Mouse (Mus musculus) myocyte (in vitro differentiated cells): ENCODE results near the gene Cox15. TPM values are rescaled to one million over a fixed set of nuclear protein-coding genes. Genes with fewer than 3 reads are reported as not detected.

Source experiments
- H3K27me3 ChIP-seq: one replicate; pipeline ENCODE4 v1.6.1; 2011; ENCODE audit not compliant: control insufficient read depth, insufficient read depth, insufficient read length
- H3K36me3 ChIP-seq: one replicate; pipeline ENCODE4 v1.6.1; 2011; ENCODE audit not compliant: control insufficient read depth, insufficient read depth
- H3K4me2 ChIP-seq: one replicate; pipeline ENCODE4 v1.6.1; 2011; ENCODE audit warnings: low read depth, control low read depth
- H3K4me3 ChIP-seq: one replicate; pipeline ENCODE4 v1.5.1; 2011; ENCODE audit warnings: mild to moderate bottlenecking, control low read depth, moderate library complexity
- H3K79me2 ChIP-seq: one replicate; pipeline ENCODE4 v1.6.1; 2011; ENCODE audit not compliant: control insufficient read depth, insufficient read depth
- H3ac ChIP-seq: one replicate; pipeline ENCODE4 v1.6.1; 2011; ENCODE audit not compliant: control insufficient read depth, insufficient read length
- CEBPB ChIP-seq: IDR thresholded peaks from 2 replicates; pipeline ENCODE4 v1.6.1; 2011; ENCODE audit warnings: mild to moderate bottlenecking, moderate library complexity; ENCODE audit not compliant: poor library complexity, insufficient read depth, severe bottlenecking
- E2F4 ChIP-seq: IDR thresholded peaks from one replicate; pipeline ENCODE4 v1.6.1; 2011; ENCODE audit warnings: mild to moderate bottlenecking, control low read depth, moderate library complexity; ENCODE audit not compliant: insufficient read depth
- MAX ChIP-seq: IDR thresholded peaks from one replicate; pipeline ENCODE4 v1.6.1; 2011; ENCODE audit warnings: low read depth, mild to moderate bottlenecking, control low read depth
- MYOD1 ChIP-seq, 3 experiments: IDR thresholded peaks; one replicate each; pipeline ENCODE4 v1.6.1; 2011; ENCODE audit warnings: control low read depth in 2 of 3, low read depth in 2 of 3, mild to moderate bottlenecking in 2 of 3, moderate library complexity in 1 of 3; ENCODE audit not compliant: insufficient read length in 2 of 3, control insufficient read depth in 1 of 3
- MYOG ChIP-seq, 3 experiments: IDR thresholded peaks; one replicate each; pipeline ENCODE4 v1.6.1; 2011; ENCODE audit warnings: control low read depth in 2 of 3, low read depth in 2 of 3, mild to moderate bottlenecking in 2 of 3; ENCODE audit not compliant: insufficient read length in 2 of 3, control insufficient read depth in 1 of 3, insufficient read depth in 1 of 3
- POLR2A ChIP-seq: IDR thresholded peaks from one replicate; pipeline ENCODE4 v1.6.1; 2011; ENCODE audit warnings: low read depth, mild to moderate bottlenecking, control low read depth, moderate library complexity; ENCODE audit not compliant: insufficient read length
- POLR2AphosphoS2 ChIP-seq: IDR thresholded peaks from one replicate; pipeline ENCODE4 v1.6.1; 2011; ENCODE audit warnings: low read depth, control low read depth; ENCODE audit not compliant: insufficient read length
- REST ChIP-seq: IDR thresholded peaks from one replicate; pipeline ENCODE4 v1.6.1; 2011; ENCODE audit warnings: mild to moderate bottlenecking, control low read depth, moderate library complexity; ENCODE audit not compliant: insufficient read depth, insufficient read length
- SRF ChIP-seq: IDR thresholded peaks from one replicate; pipeline ENCODE4 v1.6.1; 2011; ENCODE audit warnings: low read depth; ENCODE audit not compliant: control insufficient read depth, insufficient read length
- TCF12 ChIP-seq: IDR thresholded peaks from one replicate; pipeline ENCODE4 v1.6.1; 2011; ENCODE audit warnings: mild to moderate bottlenecking, control low read depth; ENCODE audit not compliant: poor library complexity, insufficient read depth, severe bottlenecking
- TCF3 ChIP-seq: IDR thresholded peaks from one replicate; pipeline ENCODE4 v1.6.1; 2011; ENCODE audit warnings: low read depth, control low read depth; ENCODE audit not compliant: insufficient read length
- USF1 ChIP-seq: IDR thresholded peaks from one replicate; pipeline ENCODE4 v1.6.1; 2011; ENCODE audit warnings: low read depth, mild to moderate bottlenecking, control low read depth, moderate library complexity
- polyA plus RNA-seq: library from polyadenylated mRNA; unstranded; fragments of >200 nt; fragmentation: generic; extraction: Trizol; gene quantifications from one replicate; pipeline ENCODE4 v1.2.1, GENCODE M21; 2012; ENCODE audit warnings: missing spikeins

The Cox15 gene
- polyA plus RNA-seq, 1 experiment: 11.5 TPM

GRCm38 (mm10) chr19:43771499-43771969, 18.7 kb upstream of the Cox15 start:
- Histone ChIP-seq H3K4me3 (no peak overlapping the region), H3ac (no peak overlapping the region), H3K79me2 (no peaks in the 10 kb centered on the region), H3K27me3 (no peaks in the 10 kb centered on the region), H3K36me3 (no peaks in the 10 kb centered on the region), H3K4me2 (no peak overlapping the region)
- TF ChIP-seq POLR2AphosphoS2 (no peak), TCF3 (no peak), TCF12 (no peak), POLR2A (no peak), CEBPB (no peak), REST (no peak), SRF (no peak), MYOD1 (IDR thresholded peaks at IDR 0.05; ENCODE audit: control insufficient read depth in 1 of 3, insufficient read length in 2 of 3, low read depth in 2 of 3) (no peak), MYOG (IDR thresholded peaks at IDR 0.05; ENCODE audit: control insufficient read depth in 1 of 3, insufficient read depth in 1 of 3, insufficient read length in 2 of 3, low read depth in 2 of 3) (no peak), MAX (no peak), USF1 (no peak)

DNA sequence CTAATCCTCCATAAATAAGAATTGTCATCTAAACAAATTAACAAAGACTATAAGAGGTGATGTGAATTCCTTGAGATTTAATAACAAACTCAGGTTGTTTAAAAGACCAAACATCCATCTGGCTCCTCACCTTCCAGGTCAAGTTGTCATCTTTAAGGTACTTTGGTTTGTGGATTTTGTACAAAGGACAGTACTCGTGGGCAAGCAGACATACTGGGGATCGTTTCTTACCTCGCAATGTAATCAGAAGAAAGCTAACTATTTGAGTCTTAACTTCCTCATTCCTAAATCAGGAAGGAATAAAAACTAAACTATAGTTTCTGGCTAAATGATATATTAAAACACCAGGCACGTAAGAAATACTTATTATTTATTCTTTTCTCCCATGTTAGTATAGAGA, 17.8 kb upstream of the Cox15 start:
- TF ChIP-seq TCF12: no peak
- no peak for TF ChIP-seq POLR2AphosphoS2
- no peak for TF ChIP-seq SRF
- TF ChIP-seq CEBPB: no peak
- no peak for TF ChIP-seq REST
- no peak for TF ChIP-seq MYOD1 (IDR thresholded peaks at IDR 0.05; ENCODE audit: control insufficient read depth in 1 of 3, insufficient read length in 2 of 3, low read depth in 2 of 3)
- TF ChIP-seq MAX: no peak
- TF ChIP-seq POLR2A: no peak
- TF ChIP-seq USF1: no peak
- TF ChIP-seq TCF3: no peak
- no peak for TF ChIP-seq MYOG (IDR thresholded peaks at IDR 0.05; ENCODE audit: control insufficient read depth in 1 of 3, insufficient read depth in 1 of 3, insufficient read length in 2 of 3, low read depth in 2 of 3)
- no peak for TF ChIP-seq E2F4
- no peak overlapping the region for H3ac ChIP-seq
- H3K4me2 ChIP-seq: no peak overlapping the region
- no peaks in the 10 kb centered on the region for H3K27me3 ChIP-seq
- H3K36me3 ChIP-seq: no peaks in the 10 kb centered on the region
- H3K79me2 ChIP-seq: no peaks in the 10 kb centered on the region
- H3K4me3 ChIP-seq: no peak overlapping the region

- no peak overlapping the region for H3K4me2 ChIP-seq
- H3ac ChIP-seq: no peak overlapping the region
- H3K36me3 ChIP-seq: no peaks in the 10 kb centered on the region
- TF ChIP-seq USF1 (no peak), MYOG (IDR thresholded peaks at IDR 0.05; ENCODE audit: control insufficient read depth in 1 of 3, insufficient read depth in 1 of 3, insufficient read length in 2 of 3, low read depth in 2 of 3) (no peak), CEBPB (no peak), SRF (no peak), E2F4 (no peak), POLR2A (no peak), TCF12 (no peak), TCF3 (no peak), MYOD1 (IDR thresholded peaks at IDR 0.05; ENCODE audit: control insufficient read depth in 1 of 3, insufficient read length in 2 of 3, low read depth in 2 of 3) (no peak), REST (no peak), MAX (no peak), POLR2AphosphoS2 (no peak)
- no peaks in the 10 kb centered on the region for H3K79me2 ChIP-seq
- no peak overlapping the region for H3K4me3 ChIP-seq
- H3K27me3 ChIP-seq: no peaks in the 10 kb centered on the region
These were observed 16.7 kb upstream of the Cox15 start for GRCm38 (mm10) chr19:43769366-43769960.

GRCm38 (mm10) chr19:43767549-43768322, 14.9 kb upstream of the Cox15 start:
- no peak overlapping the region for H3K4me2 ChIP-seq
- H3ac ChIP-seq: no peak overlapping the region
- no peaks in the 10 kb centered on the region for H3K36me3 ChIP-seq
- TF ChIP-seq POLR2AphosphoS2 (no peak), E2F4 (no peak), POLR2A (no peak), MYOG (IDR thresholded peaks at IDR 0.05; ENCODE audit: control insufficient read depth in 1 of 3, insufficient read depth in 1 of 3, insufficient read length in 2 of 3, low read depth in 2 of 3) (no peak)
- H3K79me2 ChIP-seq: no peaks in the 10 kb centered on the region
- no peaks in the 10 kb centered on the region for H3K27me3 ChIP-seq
- no peak overlapping the region for H3K4me3 ChIP-seq
